In genomic region chr10:7183171-7183631, GRCm38 (mm10) we compare ENCODE assay signal across 8 mouse cellular contexts. TPM values are rescaled to one million over a fixed set of nuclear protein-coding genes. Genes with fewer than 3 reads are reported as not detected.
A peak's percentile ranks its signal among the peaks of the same experiment; 100 is the strongest.
DNase-seq lines count a peak whose midpoint lies in the region; ATAC-seq and TF ChIP-seq lines count a peak whose summit lies in the region.

No protein-coding gene starts in this region.

- H3K4me3 ChIP-seq in intestine, embryonic 14.5 days (ENCODE audit: low read depth, low read length), result no peak overlapping the region
- no peak overlapping the region for H3K4me3 ChIP-seq in liver, postnatal 0 days (ENCODE audit: low read depth, low read length)

- WGBS in intestine, embryonic 14.5 days, result 13% methylated on average over 6 of the region's 6 CpGs
- WGBS in liver, postnatal 0 days (ENCODE audit: insufficient replicate concordance), result 38% methylated on average over 6 of the region's 6 CpGs

- peak overlapping the region; percentile 24 for H3K4me2 ChIP-seq in intestine, embryonic 14.5 days (ENCODE audit: low read length)
- H3K4me2 ChIP-seq in liver, postnatal 0 days (ENCODE audit: low read depth, low read length), result peak overlapping the region; percentile 29

- H3K36me3 ChIP-seq in intestine, embryonic 14.5 days (ENCODE audit: control insufficient read depth, insufficient read depth, low read length), result no peaks in the 10 kb centered on the region
- H3K36me3 ChIP-seq in liver, postnatal 0 days (replicated peaks; ENCODE audit: insufficient read depth, low read length), result no peaks in the 10 kb centered on the region

- no peaks in the 10 kb centered on the region for H3K27me3 ChIP-seq in intestine, embryonic 14.5 days (replicated peaks; ENCODE audit: control insufficient read depth, insufficient read depth, low read length)
- no peaks in the 10 kb centered on the region for H3K27me3 ChIP-seq in liver, postnatal 0 days (ENCODE audit: insufficient read depth, low read length)

- H3K9ac ChIP-seq in intestine, embryonic 14.5 days (ENCODE audit: low read length), result no peak overlapping the region
- H3K9ac ChIP-seq in liver, postnatal 0 days (replicated peaks), result no peak overlapping the region

- H3K27ac ChIP-seq in intestine, embryonic 14.5 days (ENCODE audit: low read depth), result peak overlapping the region; percentile 69
- peak overlapping the region; percentile 39 for H3K27ac ChIP-seq in liver, postnatal 0 days (ENCODE audit: low read depth)

- DNase-seq in NIH3T3 (ENCODE audit: low read depth), result peak; percentile 50
- peak; percentile 51 for DNase-seq in embryo, embryonic 9.5 days (ENCODE audit: extremely low spot score)
- peak; percentile 64 for DNase-seq in intestine, embryonic 14.5 days (ENCODE audit: low spot score)
- no peak for DNase-seq in liver, postnatal 0 days
- DNase-seq in ovary, postnatal 14 days (ENCODE audit: low spot score), result no peak
- DNase-seq in right cerebral cortex, postnatal 36 days (ENCODE audit: low spot score in 2 of 2), result no peak
- no peak for DNase-seq in right cerebral cortex, adult 18-20 months

- H3K9me3 ChIP-seq in intestine, embryonic 14.5 days (ENCODE audit: control insufficient read depth, low read length), result no peaks in the 10 kb centered on the region
- no peaks in the 10 kb centered on the region for H3K9me3 ChIP-seq in liver, postnatal 0 days (ENCODE audit: low read length)

- peaks cover 37% of the 10 kb centered on the region for H3K4me1 ChIP-seq in intestine, embryonic 14.5 days (replicated peaks; ENCODE audit: control insufficient read depth, insufficient read depth, low read length)
- H3K4me1 ChIP-seq in liver, postnatal 0 days (ENCODE audit: insufficient read depth), result peaks cover 44% of the 10 kb centered on the region

- ATAC-seq in intestine, embryonic 14.5 days (replicated peaks; ENCODE audit: low FRiP score, low TSS enrichment, low read depth), result peak; percentile 73
- ATAC-seq in liver, postnatal 0 days, result no peak
- ATAC-seq in inflammation-experienced regulatory T-cells, adult 6 months, result no peak

- no peak for TF ChIP-seq CTCF in liver, postnatal 0 days (IDR thresholded peaks at IDR 0.05; ENCODE audit: low read depth)

- TF ChIP-seq EP300 in liver, postnatal 0 days (IDR thresholded peaks at IDR 0.05; ENCODE audit: low read depth), result no peak

RNA-seq across cellular contexts. Expression of gene Cnksr3, which starts 28.8 kb away (rescaled TPM):
- 12.3 and 14.2 TPM in 2 replicates for polyA plus RNA-seq in intestine, embryonic 14.5 days (2014; fragmentation: Nextera tagmentation; extraction: Ambion mirVana)
- 3.8 and 3.9 TPM in 2 replicates for polyA plus RNA-seq in liver, postnatal 0 days (2015; fragmentation: Nextera tagmentation; extraction: Ambion mirVana)
- polyA plus RNA-seq in inflammation-experienced regulatory T-cells, adult 6 months (2017; shearing (Covaris generic)), result 1 to 10 TPM in 2 of 3 experiments, under 1 TPM in 1; 0.36 to 4.3 (median 3.3) TPM

Comparison
In these comparisons a context has a peak if more than half of its experiments do, and no peak if none do; other contexts are left out.
1. DNase-seq: peak in NIH3T3 (single experiment), embryo, embryonic 9.5 days (single experiment) and intestine, embryonic 14.5 days (single experiment); none in liver, postnatal 0 days (single experiment), ovary, postnatal 14 days (single experiment), right cerebral cortex, postnatal 36 days (0 of 2) and right cerebral cortex, adult 18-20 months (single experiment).